Mouse (Mus musculus) midbrain, postnatal 0 days (tissue): ENCODE results near the gene Gfra1. TPM values are rescaled to one million over a fixed set of nuclear protein-coding genes. Genes with fewer than 3 reads are reported as not detected.

Experiments
- ATAC-seq: fragments of 200-750 bp; cut with Nextera tagmentation; 2 replicates; pipeline ENCODE4 v1.8.0; 2017; ENCODE audit warnings: moderate number of reproducible peaks, mild to moderate bottlenecking, moderate TSS enrichment, moderate library complexity; ENCODE audit not compliant: low FRiP score
- DNase-seq: peaks from one replicate; pipeline ENCODE4 v3.0.0-alpha.2; 2015; ENCODE audit warnings: low spot score
- H3K27ac ChIP-seq: fragments of 300-500 bp; sonication (generic); 2 replicates; pipeline ENCODE4 v1.5.1; 2014; ENCODE audit warnings: low read depth, mild to moderate bottlenecking, low read length, mixed read lengths
- H3K27me3 ChIP-seq: fragments of 300-500 bp; sonication (generic); 2 replicates; pipeline ENCODE4 v1.6.1; 2014; ENCODE audit warnings: low read length, control low read depth, mixed read lengths; ENCODE audit not compliant: insufficient read depth
- H3K36me3 ChIP-seq: fragments of 300-500 bp; sonication (generic); 2 replicates; pipeline ENCODE4 v1.6.1; 2014; ENCODE audit warnings: low read length, control low read depth, mixed read lengths; ENCODE audit not compliant: insufficient read depth
- H3K4me1 ChIP-seq: fragments of 300-500 bp; sonication (generic); 2 replicates; pipeline ENCODE4 v1.6.1; 2014; ENCODE audit warnings: mild to moderate bottlenecking, control low read depth, antibody characterized with exemption, low read length, mixed read lengths; ENCODE audit not compliant: insufficient read depth
- H3K4me2 ChIP-seq: fragments of 300-500 bp; sonication (generic); 2 replicates; pipeline ENCODE4 v1.6.1; 2014; ENCODE audit warnings: low read depth, mild to moderate bottlenecking, low read length, mixed read lengths; ENCODE audit not compliant: poor library complexity, severe bottlenecking
- H3K4me3 ChIP-seq: fragments of 300-500 bp; sonication (generic); 2 replicates; pipeline ENCODE4 v1.5.1; 2014; ENCODE audit warnings: low read depth, mild to moderate bottlenecking, low read length, moderate library complexity
- H3K9ac ChIP-seq: fragments of 300-500 bp; sonication (generic); replicated peaks from 2 replicates; pipeline ENCODE4 v1.6.1; 2014; ENCODE audit warnings: mild to moderate bottlenecking, low read length, moderate library complexity, mixed read lengths; ENCODE audit not compliant: poor library complexity, severe bottlenecking
- H3K9me3 ChIP-seq: fragments of 300-500 bp; sonication (generic); 2 replicates; pipeline ENCODE4 v1.6.1; 2016; ENCODE audit warnings: low read length, control low read depth
- CTCF ChIP-seq: IDR thresholded peaks from 2 replicates; pipeline ENCODE4 v1.5.1; 2016; ENCODE audit warnings: antibody characterized with exemption, mild to moderate bottlenecking
- WGBS: fragments of 180-500 bp; shearing (Covaris S2); extraction: QIAGEN DNeasy Blood & Tissue Kit; methylation state at CpG from one replicate; pipeline ENCODE4 v1.1.7; 2014; 5-methylcytosine and 5-hydroxymethylcytosine counted together
- polyA plus RNA-seq: library from polyadenylated mRNA; unstranded; fragments of >200 nt; fragmentation: Nextera tagmentation; extraction: Ambion mirVana; gene quantifications from 2 replicates; pipeline ENCODE4 v1.2.1, GENCODE M21; 2015
- total RNA-seq: library from RNA; depleted of rRNA; stranded (reverse); fragments of >200 nt; gene quantifications from 2 replicates; pipeline ENCODE4 v1.2.3, GENCODE M21; 2014; rRNA removed

The Gfra1 gene
- total and polyA plus RNA-seq, 2 experiments from 2014 or later = 34.4 to 101 TPM

- Histone ChIP-seq H3K4me1 (no peaks in the 10 kb centered on the region), H3K27me3 (no peaks in the 10 kb centered on the region), H3K9me3 (no peaks in the 10 kb centered on the region), H3K36me3 (no peaks in the 10 kb centered on the region), H3K27ac (no peak overlapping the region), H3K9ac (no peak overlapping the region), H3K4me3 (no peak overlapping the region), H3K4me2 (no peak overlapping the region)
- 81% methylated on average over 5 of the region's 5 CpGs for WGBS
- no peak for ATAC-seq
- no peak for TF ChIP-seq CTCF
- no peak for DNase-seq
These were observed 253.1 kb downstream of the Gfra1 start for GRCm38 (mm10) chr19:58202627-58203026.

- Histone ChIP-seq H3K4me3 (no peak overlapping the region), H3K36me3 (no peaks in the 10 kb centered on the region), H3K4me1 (no peaks in the 10 kb centered on the region), H3K27ac (no peak overlapping the region), H3K27me3 (no peaks in the 10 kb centered on the region), H3K4me2 (no peak overlapping the region), H3K9me3 (no peaks in the 10 kb centered on the region), H3K9ac (no peak overlapping the region)
- 74% methylated on average over 5 of the region's 5 CpGs for WGBS
- ATAC-seq = no peak
- no peak for DNase-seq
- TF ChIP-seq CTCF = no peak
These were observed 256.0 kb downstream of the Gfra1 start for GRCm38 (mm10) chr19:58199679-58200078.

- no peak for ATAC-seq
- Histone ChIP-seq H3K9ac (no peak overlapping the region), H3K27ac (no peak overlapping the region), H3K4me2 (no peak overlapping the region), H3K9me3 (no peaks in the 10 kb centered on the region), H3K4me1 (no peaks in the 10 kb centered on the region), H3K4me3 (no peak overlapping the region), H3K36me3 (no peaks in the 10 kb centered on the region), H3K27me3 (no peaks in the 10 kb centered on the region)
- no peak for DNase-seq
- no peak for TF ChIP-seq CTCF
- WGBS = 76% methylated on average over 7 of the region's 7 CpGs
These were observed 261.8 kb downstream of the Gfra1 start for GRCm38 (mm10) chr19:58193733-58194456.

- no peak overlapping the region for H3K9ac ChIP-seq
- H3K27ac ChIP-seq = no peak overlapping the region
- DNase-seq = no peak
- no peak for TF ChIP-seq CTCF
- no peaks in the 10 kb centered on the region for H3K4me1 ChIP-seq
- H3K36me3 ChIP-seq = no peaks in the 10 kb centered on the region
- H3K9me3 ChIP-seq = no peaks in the 10 kb centered on the region
- 83% methylated on average over 2 of the region's 2 CpGs for WGBS
- no peak overlapping the region for H3K4me3 ChIP-seq
- H3K4me2 ChIP-seq = no peak overlapping the region
- no peaks in the 10 kb centered on the region for H3K27me3 ChIP-seq
- ATAC-seq = no peak
These were observed 264.8 kb downstream of the Gfra1 start for GRCm38 (mm10) chr19:58190947-58191346.

GRCm38 (mm10) chr19:58186558-58186957 is 269.2 kb downstream of the Gfra1 start:
- 47% methylated on average over 4 of the region's 4 CpGs for WGBS
- H3K9ac ChIP-seq = no peak overlapping the region
- H3K36me3 ChIP-seq = no peaks in the 10 kb centered on the region
- H3K4me2 ChIP-seq = no peak overlapping the region
- H3K27ac ChIP-seq = no peak overlapping the region
- no peak for DNase-seq
- H3K9me3 ChIP-seq = no peaks in the 10 kb centered on the region
- no peak for ATAC-seq
- TF ChIP-seq CTCF = no peak
- H3K27me3 ChIP-seq = no peaks in the 10 kb centered on the region
- no peak overlapping the region for H3K4me3 ChIP-seq
- H3K4me1 ChIP-seq = no peaks in the 10 kb centered on the region

Other genes with a start within 250 kb of the Gfra1 start
- gene Ccdc172, start 56.1 kb upstream of the Gfra1 start, total RNA-seq = not detected in 2 replicates
- not detected in 2 replicates for gene Ccdc172, start 56.1 kb upstream of the Gfra1 start, polyA plus RNA-seq
- gene Pnlip, start 196.6 kb upstream of the Gfra1 start, total RNA-seq = not detected in 2 replicates
- gene Pnlip, start 196.6 kb upstream of the Gfra1 start, polyA plus RNA-seq = 0.17 and 0.48 TPM in 2 replicates